Mouse (Mus musculus): ENCODE data around the gene Dgki. TPM values are rescaled to one million over a fixed set of nuclear protein-coding genes. Genes with fewer than 3 reads are reported as not detected.

Dgki gene
- polyA plus RNA-seq, 1 experiment: not detected

GRCm38 (mm10) chr6:37283336-37283735 lies 16.6 kb downstream of the Dgki start:
- no peaks in the 10 kb centered on the region for H3K79me3 ChIP-seq (ENCODE audit: low read depth)
- TF ChIP-seq FOSL1 (IDR thresholded peaks at IDR 0.05; ENCODE audit: insufficient read depth, low read length, poor library complexity, severe bottlenecking): peak; percentile 62
- peak; percentile 81 for TF ChIP-seq MAX (IDR thresholded peaks at IDR 0.05)
- no peak for TF ChIP-seq CTCF (IDR thresholded peaks at IDR 0.05; ENCODE audit: control insufficient read depth, insufficient read depth, insufficient read length)
- no peaks in the 10 kb centered on the region for H3K27me3 ChIP-seq (ENCODE audit: control insufficient read depth, insufficient read depth, insufficient read length)
- H3K36me3 ChIP-seq (ENCODE audit: control insufficient read depth, insufficient read depth): no peaks in the 10 kb centered on the region
- H3K4me3 ChIP-seq (ENCODE audit: insufficient read depth, poor library complexity, severe bottlenecking): no peak overlapping the region
- H3ac ChIP-seq (ENCODE audit: control insufficient read depth, insufficient read length, low read depth): no peak overlapping the region
- no peaks in the 10 kb centered on the region for H3K79me2 ChIP-seq (ENCODE audit: control insufficient read depth, insufficient read depth)

- no peaks in the 10 kb centered on the region for H3K36me3 ChIP-seq (ENCODE audit: control insufficient read depth, insufficient read depth)
- TF ChIP-seq MYOD1 (IDR thresholded peaks at IDR 0.05; ENCODE audit: control insufficient read depth, insufficient read length, low read depth): no peak
- no peak for TF ChIP-seq MAX (IDR thresholded peaks at IDR 0.05)
- no peak for TF ChIP-seq MYOG (IDR thresholded peaks at IDR 0.05; ENCODE audit: control insufficient read depth, extremely low read depth, insufficient read length)
- TF ChIP-seq FOSL1 (IDR thresholded peaks at IDR 0.05; ENCODE audit: insufficient read depth, low read length, poor library complexity, severe bottlenecking): no peak
- no peak for TF ChIP-seq CTCF (IDR thresholded peaks at IDR 0.05; ENCODE audit: control insufficient read depth, insufficient read depth, insufficient read length)
- TF ChIP-seq USF1 (IDR thresholded peaks at IDR 0.05; ENCODE audit: low read depth): no peak
- TF ChIP-seq CEBPB (IDR thresholded peaks at IDR 0.05; ENCODE audit: low read depth): no peak
- H3K4me3 ChIP-seq (ENCODE audit: insufficient read depth, poor library complexity, severe bottlenecking): no peak overlapping the region
Measured at GRCm38 (mm10) chr6:37282659-37283058, 17.3 kb downstream of the Dgki start.

GRCm38 (mm10) chr6:37276834-37277715 lies 22.9 kb downstream of the Dgki start:
- no peaks in the 10 kb centered on the region for H3K79me3 ChIP-seq (ENCODE audit: low read depth)
- no peaks in the 10 kb centered on the region for H3K79me2 ChIP-seq (ENCODE audit: control insufficient read depth, insufficient read depth)
- no peak overlapping the region for H3ac ChIP-seq (ENCODE audit: control insufficient read depth, insufficient read length, low read depth)
- TF ChIP-seq MYOD1 (IDR thresholded peaks at IDR 0.05; ENCODE audit: control insufficient read depth, insufficient read length, low read depth): peak; percentile 41
- TF ChIP-seq FOSL1 (IDR thresholded peaks at IDR 0.05; ENCODE audit: insufficient read depth, low read length, poor library complexity, severe bottlenecking): no peak
- no peak for TF ChIP-seq MAX (IDR thresholded peaks at IDR 0.05)
- no peak for TF ChIP-seq USF1 (IDR thresholded peaks at IDR 0.05; ENCODE audit: low read depth)
- no peak for TF ChIP-seq MYOG (IDR thresholded peaks at IDR 0.05; ENCODE audit: control insufficient read depth, extremely low read depth, insufficient read length)
- no peaks in the 10 kb centered on the region for H3K36me3 ChIP-seq (ENCODE audit: control insufficient read depth, insufficient read depth)
- H3K4me3 ChIP-seq (ENCODE audit: insufficient read depth, poor library complexity, severe bottlenecking): no peak overlapping the region
- no peaks in the 10 kb centered on the region for H3K27me3 ChIP-seq (ENCODE audit: control insufficient read depth, insufficient read depth, insufficient read length)

More at GRCm38 (mm10) chr6:37282659-37283058, 17.3 kb downstream of the Dgki start:
- no peaks in the 10 kb centered on the region for H3K79me2 ChIP-seq (ENCODE audit: control insufficient read depth, insufficient read depth)
- no peak overlapping the region for H3ac ChIP-seq (ENCODE audit: control insufficient read depth, insufficient read length, low read depth)
- H3K79me3 ChIP-seq (ENCODE audit: low read depth): no peaks in the 10 kb centered on the region
- no peaks in the 10 kb centered on the region for H3K27me3 ChIP-seq (ENCODE audit: control insufficient read depth, insufficient read depth, insufficient read length)

DNA sequence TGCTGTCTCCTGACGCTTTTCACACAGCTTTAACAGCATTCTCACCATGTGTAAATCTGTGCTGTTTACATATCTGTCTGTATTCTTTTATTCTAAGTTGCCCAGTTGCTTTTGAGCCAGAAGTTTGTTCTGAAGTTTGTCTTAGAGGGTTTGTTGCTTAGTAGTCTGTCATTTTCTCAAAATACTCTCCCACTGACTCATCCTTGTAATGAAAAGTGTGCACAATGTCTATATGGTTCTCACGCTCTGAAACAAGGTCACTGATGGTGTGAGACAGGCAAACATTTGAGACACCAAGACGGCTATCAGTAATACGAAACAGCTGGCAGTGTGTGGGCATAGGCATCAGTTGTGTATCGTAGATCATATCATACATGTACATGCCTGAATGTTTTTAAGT lies 23.8 kb downstream of the Dgki start:
- Histone ChIP-seq H3K4me3 (ENCODE audit: insufficient read depth, poor library complexity, severe bottlenecking) (no peak overlapping the region), H3K79me3 (ENCODE audit: low read depth) (no peaks in the 10 kb centered on the region)
- TF ChIP-seq MYOD1 (IDR thresholded peaks at IDR 0.05; ENCODE audit: control insufficient read depth, insufficient read length, low read depth) (peak; percentile 25), MYOG (IDR thresholded peaks at IDR 0.05; ENCODE audit: control insufficient read depth, extremely low read depth, insufficient read length) (no peak), CEBPB (IDR thresholded peaks at IDR 0.05; ENCODE audit: low read depth) (no peak), USF1 (IDR thresholded peaks at IDR 0.05; ENCODE audit: low read depth) (no peak)

GRCm38 (mm10) chr6:37270905-37271591 lies 28.9 kb downstream of the Dgki start:
- H3K79me2 ChIP-seq (ENCODE audit: control insufficient read depth, insufficient read depth): no peaks in the 10 kb centered on the region
- H3K79me3 ChIP-seq (ENCODE audit: low read depth): no peaks in the 10 kb centered on the region
- H3ac ChIP-seq (ENCODE audit: control insufficient read depth, insufficient read length, low read depth): no peak overlapping the region
- H3K36me3 ChIP-seq (ENCODE audit: control insufficient read depth, insufficient read depth): no peaks in the 10 kb centered on the region
- no peak for TF ChIP-seq MYOG (IDR thresholded peaks at IDR 0.05; ENCODE audit: control insufficient read depth, extremely low read depth, insufficient read length)
- TF ChIP-seq CTCF (IDR thresholded peaks at IDR 0.05; ENCODE audit: control insufficient read depth, insufficient read depth, insufficient read length): no peak
- no peak for TF ChIP-seq CEBPB (IDR thresholded peaks at IDR 0.05; ENCODE audit: low read depth)
- TF ChIP-seq FOSL1 (IDR thresholded peaks at IDR 0.05; ENCODE audit: insufficient read depth, low read length, poor library complexity, severe bottlenecking): peak; percentile 25
- no peak for TF ChIP-seq USF1 (IDR thresholded peaks at IDR 0.05; ENCODE audit: low read depth)
- no peak for TF ChIP-seq MAX (IDR thresholded peaks at IDR 0.05)
- TF ChIP-seq MYOD1 (IDR thresholded peaks at IDR 0.05; ENCODE audit: control insufficient read depth, insufficient read length, low read depth): no peak
- H3K27me3 ChIP-seq (ENCODE audit: control insufficient read depth, insufficient read depth, insufficient read length): no peaks in the 10 kb centered on the region
- no peak overlapping the region for H3K4me3 ChIP-seq (ENCODE audit: insufficient read depth, poor library complexity, severe bottlenecking)

More for the DNA sequence above, 23.8 kb downstream of the Dgki start:
- no peak overlapping the region for H3ac ChIP-seq (ENCODE audit: control insufficient read depth, insufficient read length, low read depth)
- no peaks in the 10 kb centered on the region for H3K27me3 ChIP-seq (ENCODE audit: control insufficient read depth, insufficient read depth, insufficient read length)
- no peaks in the 10 kb centered on the region for H3K36me3 ChIP-seq (ENCODE audit: control insufficient read depth, insufficient read depth)
- H3K79me2 ChIP-seq (ENCODE audit: control insufficient read depth, insufficient read depth): no peaks in the 10 kb centered on the region
